Mouse (Mus musculus): Measurements from ENCODE around the gene Olfr799. TPM values are rescaled to one million over a fixed set of nuclear protein-coding genes. Genes with fewer than 3 reads are reported as not detected.

The Olfr799 gene
- polyA plus RNA-seq (2015; fragmentation: Nextera tagmentation; extraction: Ambion mirVana): not detected in 2 replicates

GRCm38 (mm10) chr10:129637184-129637583 is at the start of gene Olfr799:
TSS of gene Olfr799 (plus strand) at chr10:129637484.
- Histone ChIP-seq H3K27me3 (no peaks in the 10 kb centered on the region), H3K9ac (no peak within 1 kb of the TSS), H3K4me1 (replicated peaks) (no peaks in the 10 kb centered on the region), H3K4me3 (replicated peaks) (no peak within 1 kb of the TSS), H3K27ac (replicated peaks) (no peak within 1 kb of the TSS), H3K36me3 (replicated peaks) (no peaks in the 10 kb centered on the region), H3K4me2 (no peak within 1 kb of the TSS), H3K9me3 (replicated peaks) (no peaks in the 10 kb centered on the region)
- WGBS (ENCODE audit: insufficient replicate concordance): 11% methylated on average over 1 of the region's 1 CpGs
- no peak for ATAC-seq (ENCODE audit: insufficient read depth)

- no peaks in the 10 kb centered on the region for H3K4me1 ChIP-seq (replicated peaks)
These were observed 24.8 kb upstream of the Olfr799 start, which contains the start of gene Olfr796 for GRCm38 (mm10) chr10:129612470-129612869. TSS of gene Olfr796 (minus strand) at chr10:129612570.

GRCm38 (mm10) chr10:129621724-129622123 is 15.6 kb upstream of the Olfr799 start:
- no peaks in the 10 kb centered on the region for H3K36me3 ChIP-seq (replicated peaks)
- H3K4me1 ChIP-seq (replicated peaks): no peaks in the 10 kb centered on the region
- no peak overlapping the region for H3K4me3 ChIP-seq (replicated peaks)
- no peak overlapping the region for H3K4me2 ChIP-seq
- WGBS (ENCODE audit: insufficient replicate concordance): 8% methylated on average over 1 of the region's 1 CpGs
- no peaks in the 10 kb centered on the region for H3K27me3 ChIP-seq
- H3K9me3 ChIP-seq (replicated peaks): no peaks in the 10 kb centered on the region
- no peak for ATAC-seq (ENCODE audit: insufficient read depth)
- H3K9ac ChIP-seq: no peak overlapping the region
- H3K27ac ChIP-seq (replicated peaks): no peak overlapping the region

More at GRCm38 (mm10) chr10:129612470-129612869, 24.8 kb upstream of the Olfr799 start, which contains the start of gene Olfr796:
- no peak within 1 kb of the TSS for H3K4me3 ChIP-seq (replicated peaks)
- H3K4me2 ChIP-seq: no peak within 1 kb of the TSS
- H3K27ac ChIP-seq (replicated peaks): no peak within 1 kb of the TSS
- no peaks in the 10 kb centered on the region for H3K27me3 ChIP-seq
- no peaks in the 10 kb centered on the region for H3K36me3 ChIP-seq (replicated peaks)
- 81% methylated on average over 1 of the region's 1 CpGs for WGBS (ENCODE audit: insufficient replicate concordance)
- no peak within 1 kb of the TSS for H3K9ac ChIP-seq
- H3K9me3 ChIP-seq (replicated peaks): no peaks in the 10 kb centered on the region
- no peak for ATAC-seq (ENCODE audit: insufficient read depth)

GRCm38 (mm10) chr10:129623251-129623650 is 14.0 kb upstream of the Olfr799 start:
- Histone ChIP-seq H3K4me2 (no peak overlapping the region), H3K4me1 (replicated peaks) (no peaks in the 10 kb centered on the region), H3K9ac (no peak overlapping the region), H3K36me3 (replicated peaks) (no peaks in the 10 kb centered on the region), H3K4me3 (replicated peaks) (no peak overlapping the region), H3K27me3 (no peaks in the 10 kb centered on the region), H3K27ac (replicated peaks) (no peak overlapping the region), H3K9me3 (replicated peaks) (no peaks in the 10 kb centered on the region)
- no peak for ATAC-seq (ENCODE audit: insufficient read depth)

GRCm38 (mm10) chr10:129627834-129628233 is 9.4 kb upstream of the Olfr799 start, which contains the start of gene Olfr798:
TSS of gene Olfr798 (minus strand) at chr10:129627934.
- WGBS (ENCODE audit: insufficient replicate concordance): 54% methylated on average over 1 of the region's 1 CpGs
- Histone ChIP-seq H3K27ac (replicated peaks) (no peak within 1 kb of the TSS), H3K27me3 (no peaks in the 10 kb centered on the region), H3K36me3 (replicated peaks) (no peaks in the 10 kb centered on the region), H3K4me3 (replicated peaks) (no peak within 1 kb of the TSS), H3K9ac (no peak within 1 kb of the TSS), H3K4me1 (replicated peaks) (no peaks in the 10 kb centered on the region), H3K4me2 (no peak within 1 kb of the TSS), H3K9me3 (replicated peaks) (no peaks in the 10 kb centered on the region)
- no peak for ATAC-seq (ENCODE audit: insufficient read depth)

- 59% methylated on average over 1 of the region's 1 CpGs for WGBS (ENCODE audit: insufficient replicate concordance)
- H3K9ac ChIP-seq: no peak overlapping the region
- H3K4me2 ChIP-seq: no peak overlapping the region
- no peak for ATAC-seq (ENCODE audit: insufficient read depth)
- H3K4me3 ChIP-seq (replicated peaks): no peak overlapping the region
- H3K36me3 ChIP-seq (replicated peaks): no peaks in the 10 kb centered on the region
- H3K9me3 ChIP-seq (replicated peaks): no peaks in the 10 kb centered on the region
- no peaks in the 10 kb centered on the region for H3K4me1 ChIP-seq (replicated peaks)
- no peak overlapping the region for H3K27ac ChIP-seq (replicated peaks)
- H3K27me3 ChIP-seq: no peaks in the 10 kb centered on the region
These were observed 14.5 kb downstream of the Olfr799 start for GRCm38 (mm10) chr10:129651763-129652162.

- Histone ChIP-seq H3K4me1 (replicated peaks) (no peaks in the 10 kb centered on the region), H3K4me3 (replicated peaks) (no peak within 1 kb of the TSS), H3K4me2 (no peak within 1 kb of the TSS), H3K9me3 (replicated peaks) (no peaks in the 10 kb centered on the region), H3K27me3 (no peaks in the 10 kb centered on the region), H3K9ac (no peak within 1 kb of the TSS), H3K36me3 (replicated peaks) (no peaks in the 10 kb centered on the region), H3K27ac (replicated peaks) (no peak within 1 kb of the TSS)
- no peak for ATAC-seq (ENCODE audit: insufficient read depth)
These were observed 20.1 kb downstream of the Olfr799 start, which contains the start of gene Olfr800 for GRCm38 (mm10) chr10:129657394-129657793. TSS of gene Olfr800 (plus strand) at chr10:129657694.

GRCm38 (mm10) chr10:129673765-129674164 is 36.5 kb downstream of the Olfr799 start, which contains the start of gene Olfr801:
TSS of gene Olfr801 (minus strand) at chr10:129673865.
- no peaks in the 10 kb centered on the region for H3K27me3 ChIP-seq
- no peak within 1 kb of the TSS for H3K4me2 ChIP-seq
- no peak within 1 kb of the TSS for H3K27ac ChIP-seq (replicated peaks)
- no peaks in the 10 kb centered on the region for H3K4me1 ChIP-seq (replicated peaks)
- H3K9me3 ChIP-seq (replicated peaks): no peaks in the 10 kb centered on the region
- no peak within 1 kb of the TSS for H3K9ac ChIP-seq
- no peak for ATAC-seq (ENCODE audit: insufficient read depth)
- no peaks in the 10 kb centered on the region for H3K36me3 ChIP-seq (replicated peaks)
- WGBS (ENCODE audit: insufficient replicate concordance): 49% methylated on average over 1 of the region's 1 CpGs
- no peak within 1 kb of the TSS for H3K4me3 ChIP-seq (replicated peaks)

- H3K4me3 ChIP-seq (replicated peaks): no peak within 1 kb of the TSS
- WGBS (ENCODE audit: insufficient replicate concordance): 35% methylated on average over 1 of the region's 1 CpGs
- ATAC-seq (ENCODE audit: insufficient read depth): no peak
These were observed 50.8 kb downstream of the Olfr799 start, which contains the start of gene Olfr802 for GRCm38 (mm10) chr10:129688069-129688468. TSS of gene Olfr802 (minus strand) at chr10:129688169.

GRCm38 (mm10) chr10:129694186-129694585 is 56.9 kb downstream of the Olfr799 start, which contains the start of gene Olfr803:
TSS of gene Olfr803 (minus strand) at chr10:129694286.
- H3K4me3 ChIP-seq (replicated peaks): no peak within 1 kb of the TSS
- H3K36me3 ChIP-seq (replicated peaks): no peaks in the 10 kb centered on the region
- H3K4me2 ChIP-seq: no peak within 1 kb of the TSS
- no peak within 1 kb of the TSS for H3K27ac ChIP-seq (replicated peaks)
- H3K27me3 ChIP-seq: no peaks in the 10 kb centered on the region
- H3K9me3 ChIP-seq (replicated peaks): no peaks in the 10 kb centered on the region
- no peak for ATAC-seq (ENCODE audit: insufficient read depth)
- no peak within 1 kb of the TSS for H3K9ac ChIP-seq
- no peaks in the 10 kb centered on the region for H3K4me1 ChIP-seq (replicated peaks)
- WGBS (ENCODE audit: insufficient replicate concordance): 51% methylated on average over 2 of the region's 2 CpGs

More at GRCm38 (mm10) chr10:129688069-129688468, 50.8 kb downstream of the Olfr799 start, which contains the start of gene Olfr802:
- Histone ChIP-seq H3K27me3 (no peaks in the 10 kb centered on the region), H3K36me3 (replicated peaks) (no peaks in the 10 kb centered on the region), H3K27ac (replicated peaks) (no peak within 1 kb of the TSS), H3K9ac (no peak within 1 kb of the TSS), H3K4me2 (no peak within 1 kb of the TSS), H3K4me1 (replicated peaks) (no peaks in the 10 kb centered on the region), H3K9me3 (replicated peaks) (no peaks in the 10 kb centered on the region)
